Mouse (Mus musculus) intestine, embryonic 15.5 days (tissue): ENCODE results near the gene Tnrc6a. TPM values are rescaled to one million over a fixed set of nuclear protein-coding genes. Genes with fewer than 3 reads are reported as not detected.

ENCODE experiments used
- ATAC-seq: fragments of 200-750 bp; cut with Nextera tagmentation; 2 replicates; pipeline ENCODE4 v1.8.0; 2017; ENCODE audit warnings: moderate TSS enrichment, moderate library complexity
- H3K27ac ChIP-seq: fragments of 300-500 bp; sonication (generic); 2 replicates; pipeline ENCODE4 v1.5.1; 2015; ENCODE audit warnings: mild to moderate bottlenecking, inconsistent platforms
- H3K27me3 ChIP-seq: fragments of 300-500 bp; sonication (generic); replicated peaks from 2 replicates; pipeline ENCODE4 v1.6.1; 2015; ENCODE audit warnings: inconsistent platforms
- H3K36me3 ChIP-seq: fragments of 300-500 bp; sonication (generic); 2 replicates; pipeline ENCODE4 v1.6.1; 2015; ENCODE audit warnings: inconsistent platforms
- H3K4me1 ChIP-seq: fragments of 300-500 bp; sonication (generic); replicated peaks from 2 replicates; pipeline ENCODE4 v1.6.1; 2015; ENCODE audit warnings: inconsistent platforms
- H3K4me2 ChIP-seq: fragments of 300-500 bp; sonication (generic); replicated peaks from 2 replicates; pipeline ENCODE4 v1.6.1; 2015; ENCODE audit warnings: mild to moderate bottlenecking, inconsistent platforms
- H3K4me3 ChIP-seq: fragments of 300-500 bp; sonication (generic); replicated peaks from 2 replicates; pipeline ENCODE4 v1.5.1; 2015; ENCODE audit warnings: inconsistent platforms
- H3K9ac ChIP-seq: fragments of 300-500 bp; sonication (generic); 2 replicates; pipeline ENCODE4 v1.6.1; 2015; ENCODE audit warnings: inconsistent platforms
- H3K9me3 ChIP-seq: fragments of 300-500 bp; sonication (generic); 2 replicates; pipeline ENCODE4 v1.6.1; 2016; ENCODE audit warnings: inconsistent platforms
- WGBS: fragments of 180-500 bp; shearing (Covaris S2); methylation state at CpG from one replicate; pipeline ENCODE4 v1.1.7; 2015; 5-methylcytosine and 5-hydroxymethylcytosine counted together
- polyA plus RNA-seq: library from polyadenylated mRNA; unstranded; fragments of >200 nt; fragmentation: Nextera tagmentation; extraction: Ambion mirVana; gene quantifications from 2 replicates; pipeline ENCODE4 v1.2.1, GENCODE M21; 2015

Gene Tnrc6a
- polyA plus RNA-seq, 1 experiment from 2014 or later = 38.3 TPM

DNA sequence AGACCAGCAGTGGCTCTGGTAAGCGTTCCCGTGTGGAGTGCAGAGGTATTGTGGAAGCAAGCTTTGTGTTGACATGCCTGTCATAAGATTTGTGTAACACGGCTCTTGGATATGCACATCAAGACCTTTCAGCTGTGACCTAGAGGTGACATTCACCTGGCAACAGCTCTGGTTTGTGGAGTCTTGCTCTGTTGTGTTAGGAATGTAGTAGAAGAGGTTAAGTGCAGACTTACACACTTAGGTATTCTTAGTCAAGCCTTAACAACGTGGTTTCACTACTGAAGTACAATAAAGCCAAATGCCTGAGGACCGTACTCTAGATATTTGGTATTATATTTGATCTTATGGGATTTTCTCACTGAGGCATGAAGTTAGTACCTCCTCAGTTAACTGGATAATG is 48.4 kb downstream of the Tnrc6a start:
- Histone ChIP-seq H3K27me3 (no peaks in the 10 kb centered on the region), H3K36me3 (peaks cover 49% of the 10 kb centered on the region), H3K4me2 (no peak overlapping the region), H3K4me3 (no peak overlapping the region), H3K27ac (no peak overlapping the region), H3K9me3 (no peaks in the 10 kb centered on the region), H3K9ac (no peak overlapping the region), H3K4me1 (no peaks in the 10 kb centered on the region)
- WGBS = 89% methylated on average over 5 of the region's 5 CpGs
- ATAC-seq = no peak

DNA sequence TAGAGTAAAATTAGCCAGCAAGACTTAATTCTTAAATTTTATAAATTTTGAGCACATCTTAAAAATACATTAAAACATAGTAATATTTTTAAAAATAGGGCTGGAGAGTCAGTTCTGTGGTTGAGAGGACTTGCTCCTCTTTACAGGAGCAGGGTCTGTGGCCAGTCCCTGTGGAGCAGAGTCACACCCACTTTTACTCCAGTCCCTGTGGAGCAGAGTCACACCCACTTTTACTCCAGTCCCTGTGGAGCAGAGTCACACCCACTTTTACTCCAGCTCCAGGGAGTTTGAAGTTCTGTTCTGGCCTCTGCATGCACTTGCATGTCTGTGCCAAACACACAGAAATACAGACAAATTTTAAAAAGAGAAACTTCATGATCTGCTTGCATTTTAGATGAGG is 53.5 kb downstream of the Tnrc6a start:
- no peak overlapping the region for H3K4me3 ChIP-seq
- no peaks in the 10 kb centered on the region for H3K4me1 ChIP-seq
- no peaks in the 10 kb centered on the region for H3K27me3 ChIP-seq
- peak; percentile 92 for ATAC-seq
- no peaks in the 10 kb centered on the region for H3K9me3 ChIP-seq
- H3K27ac ChIP-seq = no peak overlapping the region
- H3K4me2 ChIP-seq = no peak overlapping the region
- no peak overlapping the region for H3K9ac ChIP-seq
- peaks cover 38% of the 10 kb centered on the region for H3K36me3 ChIP-seq

DNA sequence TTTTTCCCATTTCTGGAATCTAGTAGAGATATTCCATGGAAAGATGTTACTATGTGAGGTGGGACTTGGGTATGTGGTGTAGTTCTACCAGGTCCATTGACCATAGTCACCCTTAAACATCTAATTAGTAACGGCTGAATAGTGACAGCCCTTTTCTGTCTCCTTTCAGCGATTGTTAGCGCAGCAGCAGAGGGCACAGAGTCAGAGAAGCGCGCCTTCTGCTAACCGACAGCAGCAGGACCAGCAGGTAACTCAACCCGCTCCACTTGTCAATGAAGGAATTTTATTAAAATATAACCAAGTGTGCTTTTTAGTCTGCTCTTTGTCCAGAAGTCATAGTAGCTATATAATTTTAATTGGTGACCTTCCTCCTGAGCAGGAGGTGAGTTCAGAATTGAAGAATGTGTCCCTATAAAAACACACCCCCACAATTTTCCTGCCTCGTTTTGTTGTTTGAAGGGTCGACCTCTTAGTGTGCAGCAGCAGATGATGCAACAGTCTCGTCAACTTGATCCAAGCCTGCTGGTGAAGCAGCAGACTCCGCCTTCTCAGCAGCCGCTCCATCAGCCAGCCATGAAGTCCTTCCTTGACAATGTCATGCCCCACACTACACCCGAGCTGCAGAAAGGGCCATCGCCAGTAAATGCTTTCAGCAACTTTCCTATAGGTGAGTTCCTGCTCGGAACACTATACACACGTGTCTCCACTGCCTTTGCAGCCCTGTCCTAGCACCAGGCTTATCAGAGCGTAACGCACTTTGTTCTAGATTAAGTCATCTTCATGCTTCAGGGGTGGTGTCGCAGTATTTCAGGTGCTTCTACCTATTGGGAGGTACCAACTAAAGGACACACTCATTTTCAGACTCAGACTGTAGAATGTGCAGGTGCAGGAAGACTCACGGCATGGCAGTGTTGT is 58.4 kb downstream of the Tnrc6a start:
- peaks cover 54% of the 10 kb centered on the region for H3K36me3 ChIP-seq

DNA sequence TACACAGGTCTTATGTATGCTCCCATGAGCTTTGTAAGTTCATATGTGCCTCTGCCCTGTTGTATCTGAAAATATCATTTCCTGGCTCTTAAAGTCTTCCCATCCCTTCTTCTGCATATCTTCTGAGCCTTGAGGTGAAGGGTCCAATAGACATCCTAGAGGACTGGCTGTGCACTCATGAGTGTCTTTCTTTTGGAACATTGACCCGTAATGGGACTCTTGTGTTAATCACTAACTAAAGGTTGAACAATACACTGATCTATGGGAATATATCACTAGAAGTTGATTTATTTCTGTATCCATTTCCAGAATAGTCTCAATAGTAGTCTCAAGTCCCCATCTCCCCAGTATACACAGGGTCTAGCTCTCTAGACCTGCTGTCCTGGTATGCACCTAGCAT is 61.2 kb downstream of the Tnrc6a start:
- H3K4me2 ChIP-seq = no peak overlapping the region
- no peak overlapping the region for H3K4me3 ChIP-seq
- 88% methylated on average over 1 of the region's 1 CpGs for WGBS
- H3K4me1 ChIP-seq = no peaks in the 10 kb centered on the region
- no peak for ATAC-seq
- H3K27me3 ChIP-seq = no peaks in the 10 kb centered on the region
- no peak overlapping the region for H3K9ac ChIP-seq
- no peaks in the 10 kb centered on the region for H3K9me3 ChIP-seq
- H3K27ac ChIP-seq = no peak overlapping the region
- H3K36me3 ChIP-seq = peaks cover 68% of the 10 kb centered on the region

More for the DNA sequence above, 58.4 kb downstream of the Tnrc6a start:
- Histone ChIP-seq H3K9ac (no peak overlapping the region), H3K27me3 (no peaks in the 10 kb centered on the region), H3K9me3 (no peaks in the 10 kb centered on the region), H3K27ac (no peak overlapping the region), H3K4me3 (no peak overlapping the region), H3K4me2 (no peak overlapping the region), H3K4me1 (no peaks in the 10 kb centered on the region)
- 0 out of 2 replicates have a peak, but pooled peaks have one; percentile 45 for ATAC-seq
- 85% methylated on average over 20 of the region's 20 CpGs for WGBS

DNA sequence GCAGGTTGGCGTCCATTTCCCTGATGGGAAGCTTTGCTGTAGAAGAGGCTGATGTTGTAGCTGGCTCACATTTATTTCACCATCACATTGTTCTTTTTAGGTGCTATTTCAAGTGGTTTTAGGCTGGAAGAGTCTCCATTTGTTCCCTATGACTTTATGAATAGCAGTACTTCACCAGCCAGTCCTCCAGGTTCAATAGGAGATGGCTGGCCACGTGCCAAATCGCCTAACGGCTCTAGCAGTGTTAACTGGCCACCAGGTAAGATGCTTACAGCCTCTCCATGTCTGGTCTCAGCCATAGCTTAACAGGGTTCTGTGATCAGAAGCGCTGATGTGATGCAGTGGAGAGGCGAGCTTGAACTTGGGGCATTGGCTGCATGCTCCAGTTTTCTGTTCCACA is 62.8 kb downstream of the Tnrc6a start:
- Histone ChIP-seq H3K27ac (no peak overlapping the region), H3K36me3 (peaks cover 66% of the 10 kb centered on the region), H3K9me3 (no peaks in the 10 kb centered on the region), H3K4me1 (no peaks in the 10 kb centered on the region), H3K4me3 (no peak overlapping the region), H3K27me3 (no peaks in the 10 kb centered on the region), H3K9ac (no peak overlapping the region), H3K4me2 (no peak overlapping the region)
- 88% methylated on average over 6 of the region's 6 CpGs for WGBS
- ATAC-seq = no peak

DNA sequence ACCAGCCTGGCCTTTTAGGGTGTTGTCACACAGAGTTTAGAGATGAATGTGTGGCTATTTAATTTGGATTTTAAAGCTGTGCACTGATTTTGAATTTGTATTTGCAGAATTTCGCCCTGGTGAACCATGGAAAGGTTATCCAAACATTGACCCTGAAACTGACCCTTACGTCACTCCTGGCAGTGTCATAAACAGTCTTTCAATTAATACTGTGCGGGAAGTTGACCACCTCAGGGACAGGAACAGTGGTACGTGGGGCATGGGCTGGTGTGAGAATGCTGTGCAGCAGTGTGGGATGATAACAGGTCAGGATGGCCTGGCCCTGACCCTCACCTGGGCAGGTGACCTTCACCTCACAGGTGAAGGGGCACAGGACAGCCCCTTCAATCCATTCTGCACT is 63.6 kb downstream of the Tnrc6a start:
- Histone ChIP-seq H3K9ac (no peak overlapping the region), H3K27ac (no peak overlapping the region), H3K36me3 (peaks cover 67% of the 10 kb centered on the region), H3K4me1 (no peaks in the 10 kb centered on the region), H3K9me3 (no peaks in the 10 kb centered on the region), H3K4me3 (no peak overlapping the region), H3K4me2 (no peak overlapping the region), H3K27me3 (no peaks in the 10 kb centered on the region)
- no peak for ATAC-seq
- 49% methylated on average over 4 of the region's 4 CpGs for WGBS

DNA sequence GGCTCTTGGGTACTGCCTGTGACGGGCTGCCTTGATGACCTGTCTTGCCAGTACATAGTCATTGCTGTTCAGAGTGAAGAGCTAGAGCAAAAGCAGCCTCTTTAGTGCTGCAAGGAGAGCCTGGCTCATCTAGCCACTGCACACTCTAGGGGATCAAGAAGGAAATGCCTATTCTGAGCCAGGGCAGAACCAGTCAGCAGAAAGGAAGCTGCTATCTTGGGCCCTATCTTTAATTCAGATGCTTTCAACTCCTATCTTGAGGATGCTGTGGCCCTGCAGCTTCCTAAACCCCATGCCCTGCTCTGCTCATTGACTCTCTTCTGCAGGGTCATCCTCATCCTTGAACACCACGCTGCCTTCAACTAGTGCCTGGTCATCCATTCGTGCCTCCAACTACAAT is 64.8 kb downstream of the Tnrc6a start:
- no peak overlapping the region for H3K9ac ChIP-seq
- H3K4me3 ChIP-seq = no peak overlapping the region
- peaks cover 69% of the 10 kb centered on the region for H3K36me3 ChIP-seq
- ATAC-seq = no peak
- H3K27ac ChIP-seq = no peak overlapping the region
- no peaks in the 10 kb centered on the region for H3K27me3 ChIP-seq
- no peak overlapping the region for H3K4me2 ChIP-seq
- WGBS = 92% methylated on average over 3 of the region's 3 CpGs
- no peaks in the 10 kb centered on the region for H3K4me1 ChIP-seq
- no peaks in the 10 kb centered on the region for H3K9me3 ChIP-seq

DNA sequence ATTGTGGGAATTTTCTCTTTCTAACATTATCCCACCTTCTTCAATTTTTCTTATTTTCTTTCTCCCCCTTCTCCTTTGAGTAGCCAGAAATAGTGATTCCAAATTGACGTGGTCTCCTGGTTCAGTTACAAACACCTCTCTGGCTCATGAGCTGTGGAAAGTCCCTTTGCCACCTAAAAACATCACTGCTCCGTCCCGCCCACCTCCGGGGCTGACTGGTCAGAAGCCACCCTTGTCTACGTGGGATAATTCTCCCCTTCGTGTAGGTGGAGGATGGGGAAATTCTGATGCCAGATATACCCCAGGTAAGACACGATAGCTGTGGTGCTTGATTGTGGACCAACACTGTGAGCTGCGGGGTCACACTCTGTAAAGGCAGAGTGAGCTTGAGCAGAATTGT is 66.1 kb downstream of the Tnrc6a start:
- no peak overlapping the region for H3K27ac ChIP-seq
- no peak overlapping the region for H3K4me2 ChIP-seq
- no peak overlapping the region for H3K9ac ChIP-seq
- H3K27me3 ChIP-seq = no peaks in the 10 kb centered on the region
- H3K4me1 ChIP-seq = no peaks in the 10 kb centered on the region
- H3K9me3 ChIP-seq = no peaks in the 10 kb centered on the region
- WGBS = 95% methylated on average over 8 of the region's 8 CpGs
- H3K36me3 ChIP-seq = peaks cover 62% of the 10 kb centered on the region
- no peak for ATAC-seq
- no peak overlapping the region for H3K4me3 ChIP-seq

DNA sequence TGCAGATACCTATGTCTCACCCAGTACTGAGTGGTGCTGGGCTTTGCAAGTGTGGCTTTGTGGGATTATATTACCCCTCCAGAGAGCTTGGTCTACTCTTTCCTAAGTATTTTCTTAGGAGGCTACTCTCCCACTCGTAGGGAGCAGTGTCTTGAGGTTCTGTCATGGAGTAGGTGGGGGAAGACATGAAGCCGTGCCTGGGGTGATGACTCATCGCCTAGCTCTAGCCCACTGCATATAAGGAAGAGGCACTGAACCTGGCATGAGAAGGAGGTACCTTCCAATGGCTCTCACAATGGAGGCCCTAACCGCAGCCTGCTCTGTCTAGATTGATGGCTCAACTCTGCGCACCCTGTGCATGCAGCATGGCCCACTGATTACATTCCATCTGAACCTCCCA is 68.0 kb downstream of the Tnrc6a start:
- ATAC-seq = no peak
- 77% methylated on average over 5 of the region's 5 CpGs for WGBS
- Histone ChIP-seq H3K27ac (no peak overlapping the region), H3K9me3 (no peaks in the 10 kb centered on the region), H3K4me3 (no peak overlapping the region), H3K9ac (no peak overlapping the region), H3K36me3 (peaks cover 54% of the 10 kb centered on the region), H3K4me2 (no peak overlapping the region), H3K4me1 (no peaks in the 10 kb centered on the region), H3K27me3 (no peaks in the 10 kb centered on the region)

DNA sequence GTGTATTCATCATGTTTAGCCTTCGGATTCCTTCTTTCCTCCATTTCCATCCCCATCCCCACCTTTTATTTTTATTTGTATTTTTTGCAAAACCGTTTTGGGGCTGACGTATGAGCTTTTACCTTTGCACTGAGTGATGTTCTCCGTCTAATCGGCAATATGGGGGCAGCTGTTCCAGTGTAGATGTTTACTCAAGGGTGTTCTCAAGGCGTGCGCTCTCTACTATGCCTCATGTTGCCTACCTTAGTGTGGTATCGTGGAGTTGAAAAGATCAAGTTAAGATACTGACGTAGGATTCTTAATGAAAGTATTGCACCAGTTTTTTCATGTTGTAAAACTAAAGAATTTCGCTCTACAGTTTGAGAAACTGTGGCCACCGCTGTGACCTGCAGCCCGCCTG is 69.5 kb downstream of the Tnrc6a start:
- 90% methylated on average over 12 of the region's 12 CpGs for WGBS
- Histone ChIP-seq H3K36me3 (peaks cover 45% of the 10 kb centered on the region), H3K4me2 (no peak overlapping the region), H3K9me3 (no peaks in the 10 kb centered on the region), H3K4me3 (no peak overlapping the region), H3K9ac (no peak overlapping the region), H3K4me1 (no peaks in the 10 kb centered on the region), H3K27me3 (no peaks in the 10 kb centered on the region), H3K27ac (no peak overlapping the region)
- no peak for ATAC-seq

DNA sequence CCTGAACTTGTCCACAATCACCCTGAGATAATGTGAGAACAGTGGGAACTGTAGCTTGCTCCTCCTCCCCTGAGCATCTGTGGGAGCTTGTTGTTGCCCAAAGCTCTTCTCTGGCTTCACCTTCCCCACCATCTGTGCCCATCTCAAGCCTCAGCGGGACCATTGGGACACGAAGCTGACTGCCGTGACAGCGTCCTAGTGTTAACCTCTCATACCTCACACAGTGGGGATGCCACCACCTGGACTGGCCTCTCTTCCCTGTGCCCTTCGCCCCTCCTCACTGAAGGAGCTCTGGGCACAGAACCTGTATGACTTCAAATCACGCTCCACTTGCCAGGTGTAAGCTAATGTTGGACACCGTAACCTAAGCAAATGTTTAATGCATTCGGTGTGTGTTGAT is 71.0 kb downstream of the Tnrc6a start:
- Histone ChIP-seq H3K4me2 (no peak overlapping the region), H3K27me3 (no peaks in the 10 kb centered on the region), H3K27ac (no peak overlapping the region), H3K36me3 (peaks cover 34% of the 10 kb centered on the region), H3K9me3 (no peaks in the 10 kb centered on the region), H3K9ac (no peak overlapping the region), H3K4me3 (no peak overlapping the region), H3K4me1 (no peaks in the 10 kb centered on the region)
- ATAC-seq = no peak
- WGBS = 91% methylated on average over 8 of the region's 8 CpGs

DNA sequence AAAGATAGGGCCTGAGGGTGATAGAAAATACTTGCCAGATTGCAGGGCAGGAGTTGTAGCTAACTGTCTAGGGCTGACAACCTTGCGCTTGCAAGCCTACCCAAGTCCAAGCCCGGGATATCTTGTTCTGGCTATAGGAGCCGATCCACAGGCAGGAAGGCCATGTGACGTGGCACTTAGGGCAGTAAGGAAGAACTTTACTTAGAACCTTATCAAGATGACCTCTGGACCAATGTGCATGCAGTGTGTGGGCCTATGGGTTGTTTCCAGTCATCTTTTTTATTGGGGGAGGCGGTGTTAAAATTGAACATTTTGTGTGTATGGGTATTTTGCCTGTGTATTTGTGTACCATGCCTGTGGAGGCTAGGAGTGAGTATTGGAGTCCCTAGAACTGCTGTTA is 72.7 kb downstream of the Tnrc6a start:
- Histone ChIP-seq H3K4me3 (no peak overlapping the region), H3K36me3 (peaks cover 21% of the 10 kb centered on the region), H3K9me3 (no peaks in the 10 kb centered on the region), H3K4me1 (no peaks in the 10 kb centered on the region), H3K4me2 (no peak overlapping the region), H3K9ac (no peak overlapping the region), H3K27ac (no peak overlapping the region), H3K27me3 (no peaks in the 10 kb centered on the region)
- 74% methylated on average over 5 of the region's 5 CpGs for WGBS
- peak; percentile 55 for ATAC-seq

DNA sequence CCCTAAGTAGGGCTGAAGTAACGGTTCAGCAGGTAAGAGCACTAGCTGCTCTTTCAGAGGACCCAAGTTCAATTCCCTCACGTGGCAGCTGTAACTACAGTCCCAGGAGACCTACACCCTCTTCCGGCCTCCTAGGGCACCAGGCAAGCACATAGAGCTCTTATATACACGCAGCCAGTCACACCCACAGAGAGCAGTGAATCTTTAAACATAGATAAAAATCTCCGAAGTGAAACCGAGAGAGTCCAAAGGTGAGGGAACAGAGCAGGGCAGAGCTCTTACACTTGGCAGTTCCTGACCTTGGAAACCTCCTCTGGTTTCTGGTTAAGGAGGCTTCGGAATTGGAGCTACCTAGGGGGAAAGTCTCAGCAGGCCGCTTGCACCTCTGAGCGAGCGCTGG is 75.0 kb downstream of the Tnrc6a start:
- Histone ChIP-seq H3K27me3 (no peaks in the 10 kb centered on the region), H3K4me2 (no peak overlapping the region), H3K36me3 (0 out of 2 replicates have a peak, but pooled peaks cover 3% of the 10 kb centered on the region), H3K9me3 (no peaks in the 10 kb centered on the region), H3K9ac (no peak overlapping the region), H3K27ac (peak overlapping the region; percentile 44), H3K4me3 (no peak overlapping the region), H3K4me1 (no peaks in the 10 kb centered on the region)
- 40% methylated on average over 10 of the region's 10 CpGs for WGBS
- peak; percentile 83 for ATAC-seq
